Mouse (Mus musculus) liver, embryonic 15.5 days (tissue): ENCODE measurements around the gene Ankrd36. TPM values are rescaled to one million over a fixed set of nuclear protein-coding genes. Genes with fewer than 3 reads are reported as not detected.

Source experiments
- ATAC-seq: fragments of 200-750 bp; cut with Nextera tagmentation; 2 replicates; pipeline ENCODE4 v1.8.0; 2017; ENCODE audit warnings: moderate number of reproducible peaks, mild to moderate bottlenecking, moderate library complexity; ENCODE audit not compliant: insufficient read depth
- H3K27ac ChIP-seq: fragments of 300-500 bp; sonication (generic); replicated peaks from 2 replicates; pipeline ENCODE4 v1.5.1; 2015; ENCODE audit warnings: mild to moderate bottlenecking, inconsistent platforms
- H3K27me3 ChIP-seq: fragments of 300-500 bp; sonication (generic); 2 replicates; pipeline ENCODE4 v1.6.1; 2015; ENCODE audit warnings: mild to moderate bottlenecking, inconsistent platforms
- H3K36me3 ChIP-seq: fragments of 300-500 bp; sonication (generic); replicated peaks from 2 replicates; pipeline ENCODE4 v1.6.1; 2015; ENCODE audit warnings: moderate library complexity, mild to moderate bottlenecking, inconsistent platforms
- H3K4me1 ChIP-seq: fragments of 300-500 bp; sonication (generic); replicated peaks from 2 replicates; pipeline ENCODE4 v1.6.1; 2015; ENCODE audit warnings: inconsistent platforms
- H3K4me2 ChIP-seq: fragments of 300-500 bp; sonication (generic); 2 replicates; pipeline ENCODE4 v1.6.1; 2015; ENCODE audit warnings: moderate library complexity, mild to moderate bottlenecking, inconsistent platforms
- H3K4me3 ChIP-seq: fragments of 300-500 bp; sonication (generic); replicated peaks from 2 replicates; pipeline ENCODE4 v1.5.1; 2015; ENCODE audit warnings: mild to moderate bottlenecking, inconsistent platforms
- H3K9ac ChIP-seq: fragments of 300-500 bp; sonication (generic); 2 replicates; pipeline ENCODE4 v1.6.1; 2015; ENCODE audit warnings: moderate library complexity, mild to moderate bottlenecking, inconsistent platforms
- H3K9me3 ChIP-seq: fragments of 300-500 bp; sonication (generic); replicated peaks from 2 replicates; pipeline ENCODE4 v1.6.1; 2016; ENCODE audit warnings: inconsistent platforms
- WGBS: fragments of 180-500 bp; shearing (Covaris S2); methylation state at CpG from one replicate; pipeline ENCODE4 v1.1.7; 2015; ENCODE audit warnings: mixed read lengths; ENCODE audit not compliant: insufficient replicate concordance; 5-methylcytosine and 5-hydroxymethylcytosine counted together
- polyA plus RNA-seq: library from polyadenylated mRNA; unstranded; fragments of >200 nt; fragmentation: Nextera tagmentation; extraction: Ambion mirVana; gene quantifications from 2 replicates; pipeline ENCODE4 v1.2.1, GENCODE M21; 2015

The Ankrd36 gene
- polyA plus RNA-seq, 1 experiment from 2014 or later: 1.0 TPM

DNA sequence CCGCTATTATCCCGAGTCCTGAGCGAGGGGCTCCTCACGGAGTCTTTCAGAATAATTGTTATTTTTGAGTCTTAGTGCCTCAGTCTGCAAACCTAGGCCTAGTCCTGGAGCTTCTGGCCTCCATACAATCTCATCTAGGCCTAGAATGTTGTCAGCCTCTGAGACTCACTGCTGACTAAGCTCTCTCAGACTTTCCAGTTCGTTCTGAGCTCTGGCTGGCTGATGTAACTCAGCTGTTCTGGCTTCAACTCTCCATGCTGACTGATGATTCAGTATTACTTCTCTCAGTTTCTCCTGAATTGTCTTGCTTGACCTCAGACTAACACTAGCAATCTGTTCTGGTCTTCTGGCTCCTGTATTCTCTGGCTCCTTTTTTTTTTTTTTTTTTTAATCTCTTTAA, 18.1 kb upstream of the Ankrd36 start:
- H3K36me3 ChIP-seq: no peaks in the 10 kb centered on the region
- WGBS: 72% methylated on average over 5 of the region's 5 CpGs
- ATAC-seq: no peak

DNA sequence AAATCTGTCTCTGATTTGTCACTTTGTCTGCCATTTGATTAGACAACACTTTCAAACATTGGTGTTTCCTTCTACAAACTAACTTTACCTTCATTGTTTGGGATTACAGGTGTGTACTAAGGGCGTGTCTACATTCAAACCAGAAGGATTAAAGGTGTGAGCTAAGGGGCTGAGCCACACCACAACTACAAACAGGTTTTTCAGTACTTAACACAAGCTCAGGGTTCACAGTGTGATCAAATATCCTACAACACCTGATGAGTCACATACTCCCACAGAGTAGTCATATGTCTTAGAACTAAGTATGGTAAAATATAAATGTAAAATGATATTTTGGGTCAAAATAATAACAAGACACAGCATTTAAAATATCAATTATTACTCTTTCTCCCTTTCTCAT, 17.6 kb upstream of the Ankrd36 start:
- Histone ChIP-seq H3K27ac (no peak overlapping the region), H3K27me3 (no peaks in the 10 kb centered on the region), H3K9ac (no peak overlapping the region), H3K9me3 (no peaks in the 10 kb centered on the region), H3K4me1 (no peaks in the 10 kb centered on the region), H3K4me2 (no peak overlapping the region), H3K36me3 (no peaks in the 10 kb centered on the region), H3K4me3 (no peak overlapping the region)
- ATAC-seq: no peak
- WGBS: 56% methylated on average over 1 of the region's 1 CpGs

More for the DNA sequence above, 18.1 kb upstream of the Ankrd36 start:
- Histone ChIP-seq H3K27ac (no peak overlapping the region), H3K4me3 (no peak overlapping the region), H3K27me3 (no peaks in the 10 kb centered on the region), H3K9ac (no peak overlapping the region), H3K4me1 (no peaks in the 10 kb centered on the region), H3K9me3 (no peaks in the 10 kb centered on the region), H3K4me2 (no peak overlapping the region)

DNA sequence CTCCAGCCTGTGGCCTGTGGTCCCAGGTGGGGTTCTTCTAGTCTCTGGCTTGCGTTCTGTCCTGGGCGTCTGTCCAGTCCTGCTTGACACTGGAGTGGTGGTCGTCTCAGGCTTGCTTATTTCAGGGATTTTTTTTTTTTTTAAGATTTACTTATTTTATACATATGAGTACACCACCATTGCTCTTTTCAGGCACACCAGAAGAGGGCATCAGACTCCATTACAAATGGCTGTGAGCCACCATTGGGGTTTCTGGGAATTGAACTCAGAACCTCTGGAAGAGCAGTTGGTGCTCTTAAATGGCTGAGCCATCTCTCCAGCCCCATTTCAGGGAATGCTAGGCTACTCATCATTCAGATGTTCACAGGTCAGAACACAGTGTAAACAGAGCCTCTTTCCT, 9.2 kb upstream of the Ankrd36 start:
- Histone ChIP-seq H3K9ac (no peak overlapping the region), H3K4me3 (no peak overlapping the region), H3K4me2 (no peak overlapping the region), H3K9me3 (no peaks in the 10 kb centered on the region), H3K27me3 (no peaks in the 10 kb centered on the region), H3K27ac (no peak overlapping the region), H3K36me3 (no peaks in the 10 kb centered on the region), H3K4me1 (peaks cover 13% of the 10 kb centered on the region)
- 53% methylated on average over 3 of the region's 3 CpGs for WGBS
- no peak for ATAC-seq

DNA sequence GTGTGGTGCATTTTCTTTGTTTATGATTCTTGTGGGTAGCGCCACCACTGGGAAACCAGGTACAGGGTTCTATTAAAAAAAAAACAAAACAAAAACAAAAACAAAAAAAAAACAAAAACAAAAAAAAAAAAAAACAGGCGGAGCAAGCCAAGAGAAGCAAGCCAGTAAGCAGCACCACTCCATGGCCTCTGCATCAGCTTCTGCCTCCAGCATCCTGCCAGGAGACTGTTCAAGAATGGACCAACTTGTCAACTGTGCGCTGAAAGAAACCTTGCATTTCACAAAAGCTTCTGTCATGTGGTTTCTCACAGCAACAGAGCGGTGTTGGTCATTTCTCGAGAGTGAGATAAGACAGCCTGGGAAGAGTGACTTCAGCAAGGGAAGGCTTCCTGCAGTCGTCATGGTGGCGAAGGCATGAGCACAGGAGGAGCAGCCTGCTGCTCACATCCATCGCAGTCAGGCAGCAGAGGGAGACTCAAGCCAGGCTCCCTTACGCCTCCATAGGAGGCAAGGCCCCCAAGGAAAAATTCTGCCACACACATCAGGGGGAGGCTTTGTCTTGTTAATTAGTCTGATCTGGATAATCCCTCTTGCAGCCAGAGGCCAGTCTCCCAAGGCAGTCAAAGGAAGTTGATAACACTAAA, 6.7 kb upstream of the Ankrd36 start:
- Histone ChIP-seq H3K4me2 (no peak overlapping the region), H3K4me3 (no peak overlapping the region), H3K27me3 (no peaks in the 10 kb centered on the region), H3K36me3 (no peaks in the 10 kb centered on the region), H3K27ac (no peak overlapping the region), H3K9me3 (no peaks in the 10 kb centered on the region), H3K9ac (no peak overlapping the region), H3K4me1 (peaks cover 23% of the 10 kb centered on the region)
- ATAC-seq: no peak
- 29% methylated on average over 9 of the region's 9 CpGs for WGBS

DNA sequence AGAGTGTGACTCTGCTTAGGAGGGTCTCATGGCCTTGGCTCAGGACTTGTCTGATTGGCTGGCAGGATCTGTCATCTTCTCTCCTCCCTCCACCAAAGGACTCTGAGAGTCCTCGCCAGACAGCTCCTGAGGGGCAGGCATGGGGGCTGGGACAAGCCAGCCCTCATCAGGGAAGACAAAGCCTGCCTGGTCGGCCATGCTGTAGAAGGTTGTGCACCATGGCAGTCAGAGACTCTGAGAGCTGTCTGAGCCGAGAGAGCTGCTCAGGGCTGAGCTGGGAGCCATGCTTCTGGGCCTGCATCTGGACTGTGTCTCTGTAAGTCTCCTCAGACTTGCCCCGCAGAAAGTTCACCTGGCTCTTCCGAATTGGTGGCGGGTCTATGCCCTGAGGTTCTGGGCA, 5.6 kb upstream of the Ankrd36 start:
- H3K9ac ChIP-seq: no peak overlapping the region
- H3K27me3 ChIP-seq: no peaks in the 10 kb centered on the region
- no peaks in the 10 kb centered on the region for H3K36me3 ChIP-seq
- H3K4me1 ChIP-seq: peaks cover 26% of the 10 kb centered on the region
- WGBS: 60% methylated on average over 6 of the region's 6 CpGs
- no peaks in the 10 kb centered on the region for H3K9me3 ChIP-seq
- H3K27ac ChIP-seq: no peak overlapping the region
- no peak overlapping the region for H3K4me3 ChIP-seq
- no peak overlapping the region for H3K4me2 ChIP-seq
- ATAC-seq: no peak

DNA sequence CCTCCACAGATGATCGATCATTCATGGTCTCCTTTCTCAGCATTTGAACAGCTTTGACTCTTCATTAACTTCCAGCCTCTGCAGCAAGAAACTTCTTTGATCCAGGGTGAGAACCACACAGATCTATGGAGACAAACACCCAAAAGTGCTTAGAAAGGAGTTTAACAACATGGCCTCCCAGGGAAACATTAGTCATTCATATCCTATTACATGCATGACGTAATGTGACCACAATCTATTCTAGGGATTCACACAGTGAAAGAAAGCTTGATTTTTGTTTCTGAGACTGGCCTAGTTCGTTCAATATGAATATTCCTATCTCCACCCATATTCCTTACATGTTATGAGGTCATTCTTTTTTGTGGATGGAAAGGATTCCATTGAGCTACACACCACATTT, 3.9 kb upstream of the Ankrd36 start:
- Histone ChIP-seq H3K4me2 (no peak overlapping the region), H3K9me3 (no peaks in the 10 kb centered on the region), H3K27me3 (no peaks in the 10 kb centered on the region), H3K27ac (no peak overlapping the region), H3K4me1 (peaks cover 26% of the 10 kb centered on the region), H3K36me3 (no peaks in the 10 kb centered on the region), H3K4me3 (no peak overlapping the region), H3K9ac (no peak overlapping the region)
- 70% methylated on average over 3 of the region's 3 CpGs for WGBS
- no peak for ATAC-seq

DNA sequence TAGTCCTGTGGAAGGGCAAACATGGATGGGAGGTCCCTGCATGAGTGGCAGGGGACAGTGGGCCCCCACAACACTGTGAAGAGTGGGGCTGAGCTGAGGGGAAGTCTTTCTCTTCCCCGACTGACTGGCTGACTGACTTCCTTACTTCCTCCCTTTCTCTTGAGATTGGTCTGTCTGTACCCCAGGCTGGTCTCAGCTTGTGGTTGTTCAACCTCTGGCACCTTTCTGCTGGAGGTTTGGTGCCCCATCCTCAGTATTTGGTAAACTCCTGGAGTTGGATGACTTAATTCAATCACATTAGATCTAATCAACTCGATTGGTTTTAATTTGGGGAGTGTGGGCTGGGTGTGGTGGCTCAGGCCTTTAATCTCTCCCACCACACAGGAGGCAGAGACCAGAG, 3.0 kb upstream of the Ankrd36 start:
- Histone ChIP-seq H3K27me3 (no peaks in the 10 kb centered on the region), H3K4me2 (no peak overlapping the region), H3K36me3 (no peaks in the 10 kb centered on the region), H3K9ac (no peak overlapping the region), H3K4me3 (no peak overlapping the region), H3K4me1 (peaks cover 26% of the 10 kb centered on the region), H3K9me3 (no peaks in the 10 kb centered on the region), H3K27ac (no peak overlapping the region)
- WGBS: 18% methylated on average over 2 of the region's 2 CpGs
- no peak; the same call in 1 of the 2 replicates for ATAC-seq

DNA sequence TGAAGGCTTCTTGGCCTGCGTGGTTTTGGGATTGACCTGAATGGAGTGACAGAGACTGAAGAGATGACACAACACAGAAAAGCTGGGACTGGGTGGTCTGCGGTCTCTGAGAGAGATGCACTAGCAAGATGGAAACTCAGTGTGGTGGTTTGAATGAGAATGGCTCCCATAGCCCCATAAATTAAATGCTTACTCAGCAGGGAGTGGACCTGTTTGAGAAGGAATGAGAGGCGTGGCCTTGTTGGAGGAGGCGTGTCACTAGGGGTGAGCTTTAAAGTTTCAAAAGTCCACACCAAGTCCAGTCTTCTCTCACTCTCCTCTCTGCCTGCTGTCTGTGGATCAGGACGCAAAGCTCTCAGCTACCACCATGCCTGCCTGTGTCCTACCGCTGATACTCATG, 1.8 kb upstream of the Ankrd36 start:
- H3K27ac ChIP-seq: no peak overlapping the region
- H3K4me1 ChIP-seq: peaks cover 32% of the 10 kb centered on the region
- H3K27me3 ChIP-seq: no peaks in the 10 kb centered on the region
- H3K4me3 ChIP-seq: no peak overlapping the region
- 92% methylated on average over 6 of the region's 6 CpGs for WGBS
- no peaks in the 10 kb centered on the region for H3K36me3 ChIP-seq
- no peak overlapping the region for H3K9ac ChIP-seq
- no peaks in the 10 kb centered on the region for H3K9me3 ChIP-seq
- no peak for ATAC-seq
- H3K4me2 ChIP-seq: no peak overlapping the region

DNA sequence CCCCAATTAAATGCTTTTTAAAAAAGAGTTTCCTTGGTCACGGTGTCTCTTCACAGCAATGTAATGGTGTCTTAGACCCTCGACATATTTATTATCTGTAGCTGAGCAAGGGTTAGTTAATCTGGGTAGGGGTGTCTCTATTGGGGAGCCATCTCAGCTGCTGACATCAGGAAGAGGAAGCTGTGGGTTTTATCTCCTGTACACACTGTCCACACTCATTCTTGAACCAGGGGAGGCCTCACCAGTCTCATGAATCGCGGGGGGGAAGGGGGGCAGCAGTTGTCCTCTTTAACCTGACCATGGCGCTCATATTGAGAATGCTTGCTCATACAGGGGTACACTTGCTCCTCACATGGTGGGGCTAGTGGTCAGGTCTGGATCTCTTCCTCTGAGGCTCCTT, 1.4 kb upstream of the Ankrd36 start:
- peaks cover 31% of the 10 kb centered on the region for H3K4me1 ChIP-seq
- 26% methylated on average over 5 of the region's 5 CpGs for WGBS
- H3K9ac ChIP-seq: no peak overlapping the region
- no peak overlapping the region for H3K27ac ChIP-seq
- H3K4me3 ChIP-seq: no peak overlapping the region
- no peak for ATAC-seq
- H3K27me3 ChIP-seq: no peaks in the 10 kb centered on the region
- H3K4me2 ChIP-seq: no peak overlapping the region
- H3K9me3 ChIP-seq: no peaks in the 10 kb centered on the region
- no peaks in the 10 kb centered on the region for H3K36me3 ChIP-seq

DNA sequence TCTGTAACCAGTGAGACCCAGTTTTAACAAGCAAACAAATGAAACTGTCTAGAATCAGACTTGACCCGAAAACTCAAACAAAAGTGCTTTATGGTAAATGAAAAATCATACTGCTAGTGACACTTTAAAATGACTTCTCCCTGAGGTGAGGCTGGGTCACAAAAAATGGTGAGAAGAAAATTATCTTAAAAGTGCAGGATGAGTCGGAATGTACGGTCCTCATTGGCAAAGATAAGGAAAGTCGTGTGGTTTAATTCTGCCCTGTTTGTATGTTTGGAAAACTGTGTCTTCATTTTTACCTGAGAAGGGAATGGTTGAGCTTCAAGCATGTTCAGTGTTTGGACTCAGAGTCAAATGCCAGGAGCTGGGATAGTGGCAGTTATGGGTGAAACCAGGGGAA, 2.4 kb downstream of the Ankrd36 start:
- Histone ChIP-seq H3K4me1 (peaks cover 44% of the 10 kb centered on the region), H3K4me3 (no peak overlapping the region)

DNA sequence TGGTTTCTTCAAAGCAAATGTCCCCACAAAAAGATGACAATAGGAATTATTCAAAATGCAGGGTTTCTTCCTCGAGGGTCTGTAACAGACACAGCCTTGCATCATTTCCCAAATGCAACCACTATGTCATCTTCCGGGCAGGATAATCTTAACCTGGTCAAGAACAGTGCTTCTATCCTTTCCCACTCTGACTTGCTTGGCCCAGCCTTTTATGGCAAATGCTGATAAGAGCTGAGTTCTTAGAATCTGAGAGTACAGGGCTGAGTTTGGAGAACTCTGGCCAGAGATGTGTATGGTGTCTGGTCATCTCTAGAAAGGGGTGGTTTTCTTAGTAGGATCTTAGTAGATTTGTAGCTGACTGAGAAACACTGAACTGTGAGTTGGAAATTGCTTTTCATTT, 4.3 kb downstream of the Ankrd36 start:
- Histone ChIP-seq H3K27ac (peak overlapping the region; percentile 78), H3K9ac (no peak overlapping the region), H3K4me3 (no peak overlapping the region), H3K4me1 (peaks cover 43% of the 10 kb centered on the region), H3K36me3 (no peaks in the 10 kb centered on the region), H3K9me3 (no peaks in the 10 kb centered on the region), H3K4me2 (peak overlapping the region; percentile 36), H3K27me3 (no peaks in the 10 kb centered on the region)
- WGBS: 10% methylated on average over 2 of the region's 2 CpGs
- ATAC-seq: peak; percentile 93

More for the DNA sequence above, 2.4 kb downstream of the Ankrd36 start:
- ATAC-seq: no peak
- H3K27me3 ChIP-seq: no peaks in the 10 kb centered on the region
- H3K9me3 ChIP-seq: no peaks in the 10 kb centered on the region
- 0 out of 2 replicates have a peak overlapping the region, but pooled peaks have one; percentile 25 for H3K27ac ChIP-seq
- H3K36me3 ChIP-seq: no peaks in the 10 kb centered on the region
- no peak overlapping the region for H3K9ac ChIP-seq
- 35% methylated on average over 4 of the region's 4 CpGs for WGBS
- no peak overlapping the region for H3K4me2 ChIP-seq

DNA sequence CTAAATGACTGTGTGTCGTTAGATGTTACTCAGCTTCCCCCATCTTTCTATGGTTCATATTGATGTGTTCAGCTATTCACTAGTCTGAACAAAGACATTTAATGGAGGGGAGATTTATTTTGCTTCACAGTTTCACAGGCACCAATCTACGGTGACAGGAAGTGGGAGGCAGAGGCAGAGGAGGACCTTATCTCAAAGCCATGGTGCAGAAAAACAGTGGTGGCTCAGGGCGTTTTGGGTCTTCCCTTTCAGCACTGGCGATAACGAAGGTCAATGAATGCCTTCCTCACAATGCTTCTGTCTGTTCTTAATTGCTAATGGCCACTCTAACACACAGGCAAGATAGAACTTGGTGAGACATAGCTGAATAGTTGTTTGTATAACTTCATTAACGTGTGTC, 5.6 kb downstream of the Ankrd36 start:
- WGBS: 29% methylated on average over 6 of the region's 6 CpGs
- peak overlapping the region; percentile 63 for H3K27ac ChIP-seq
- peak overlapping the region; percentile 23 for H3K4me2 ChIP-seq
- no peaks in the 10 kb centered on the region for H3K9me3 ChIP-seq
- no peak overlapping the region for H3K4me3 ChIP-seq
- H3K9ac ChIP-seq: no peak overlapping the region
- peaks cover 43% of the 10 kb centered on the region for H3K4me1 ChIP-seq
- no peaks in the 10 kb centered on the region for H3K36me3 ChIP-seq
- ATAC-seq: peak; percentile 59
- H3K27me3 ChIP-seq: no peaks in the 10 kb centered on the region
